Mouse (Mus musculus) intestine, embryonic 14.5 days (tissue): Measurements from ENCODE around the gene Ostm1. TPM values are rescaled to one million over a fixed set of nuclear protein-coding genes. Genes with fewer than 3 reads are reported as not detected.

Source experiments
- ATAC-seq: fragments of 200-750 bp; cut with Nextera tagmentation; replicated peaks from 2 replicates; pipeline ENCODE4 v1.8.0; 2017; ENCODE audit warnings: low read depth, moderate number of reproducible peaks, moderate TSS enrichment, moderate library complexity; ENCODE audit not compliant: low FRiP score, low TSS enrichment
- DNase-seq: peaks from one replicate; pipeline ENCODE4 v3.0.0-alpha.2; 2018; ENCODE audit warnings: low spot score
- H3K27ac ChIP-seq: fragments of 300-500 bp; sonication (generic); 2 replicates; pipeline ENCODE4 v1.5.1; 2014; ENCODE audit warnings: low read depth, mild to moderate bottlenecking, control low read depth
- H3K27me3 ChIP-seq: fragments of 300-500 bp; sonication (generic); replicated peaks from 2 replicates; pipeline ENCODE4 v1.6.1; 2014; ENCODE audit warnings: low read length, control low read depth; ENCODE audit not compliant: control insufficient read depth, insufficient read depth
- H3K36me3 ChIP-seq: fragments of 300-500 bp; sonication (generic); 2 replicates; pipeline ENCODE4 v1.6.1; 2014; ENCODE audit warnings: low read length, control low read depth; ENCODE audit not compliant: control insufficient read depth, insufficient read depth
- H3K4me1 ChIP-seq: fragments of 300-500 bp; sonication (generic); replicated peaks from 2 replicates; pipeline ENCODE4 v1.6.1; 2014; ENCODE audit warnings: low read length, control low read depth, mixed read lengths; ENCODE audit not compliant: control insufficient read depth, insufficient read depth
- H3K4me2 ChIP-seq: fragments of 300-500 bp; sonication (generic); 2 replicates; pipeline ENCODE4 v1.6.1; 2014; ENCODE audit warnings: low read length
- H3K4me3 ChIP-seq: fragments of 300-500 bp; sonication (generic); 2 replicates; pipeline ENCODE4 v1.5.1; 2014; ENCODE audit warnings: low read depth, low read length, control low read depth, mixed read lengths
- H3K9ac ChIP-seq: fragments of 300-500 bp; sonication (generic); 2 replicates; pipeline ENCODE4 v1.6.1; 2014; ENCODE audit warnings: mild to moderate bottlenecking, low read length
- H3K9me3 ChIP-seq: fragments of 300-500 bp; sonication (generic); 2 replicates; pipeline ENCODE4 v1.6.1; 2016; ENCODE audit warnings: low read length, control low read depth; ENCODE audit not compliant: control insufficient read depth
- WGBS: fragments of 180-500 bp; shearing (Covaris S2); extraction: QIAGEN DNeasy Blood & Tissue Kit; methylation state at CpG from one replicate; pipeline ENCODE4 v1.1.7; 2014; 5-methylcytosine and 5-hydroxymethylcytosine counted together
- polyA plus RNA-seq: library from polyadenylated mRNA; unstranded; fragments of >200 nt; fragmentation: Nextera tagmentation; extraction: Ambion mirVana; gene quantifications from 2 replicates; pipeline ENCODE4 v1.2.1, GENCODE M21; 2014

Gene Ostm1
- polyA plus RNA-seq, 1 experiment from 2014 or later, result 13.0 TPM

GRCm38 (mm10) chr10:42723275-42724232 lies 139.9 kb downstream of the Ostm1 start:
- ATAC-seq (peak; percentile 85), DNase-seq (peak; percentile 62)
- Histone ChIP-seq H3K4me3 (no peak overlapping the region), H3K4me2 (peak overlapping the region; percentile 2; the same call in 1 of the 2 replicates), H3K27ac (peak overlapping the region; percentile 79), H3K9me3 (no peaks in the 10 kb centered on the region), H3K9ac (no peak overlapping the region), H3K4me1 (no peaks in the 10 kb centered on the region), H3K36me3 (no peaks in the 10 kb centered on the region), H3K27me3 (no peaks in the 10 kb centered on the region)
- 58% methylated on average over 13 of the region's 13 CpGs for whole genome bisulfite sequencing

GRCm38 (mm10) chr10:42729607-42730006 lies 146.0 kb downstream of the Ostm1 start:
- Histone ChIP-seq H3K4me3 (no peak overlapping the region), H3K4me2 (no peak overlapping the region), H3K4me1 (no peaks in the 10 kb centered on the region), H3K36me3 (no peaks in the 10 kb centered on the region), H3K27me3 (no peaks in the 10 kb centered on the region), H3K27ac (no peak overlapping the region), H3K9me3 (no peaks in the 10 kb centered on the region), H3K9ac (no peak overlapping the region)
- WGBS, result 65% methylated on average over 2 of the region's 2 CpGs
- no peak for ATAC-seq
- DNase-seq, result no peak

DNA sequence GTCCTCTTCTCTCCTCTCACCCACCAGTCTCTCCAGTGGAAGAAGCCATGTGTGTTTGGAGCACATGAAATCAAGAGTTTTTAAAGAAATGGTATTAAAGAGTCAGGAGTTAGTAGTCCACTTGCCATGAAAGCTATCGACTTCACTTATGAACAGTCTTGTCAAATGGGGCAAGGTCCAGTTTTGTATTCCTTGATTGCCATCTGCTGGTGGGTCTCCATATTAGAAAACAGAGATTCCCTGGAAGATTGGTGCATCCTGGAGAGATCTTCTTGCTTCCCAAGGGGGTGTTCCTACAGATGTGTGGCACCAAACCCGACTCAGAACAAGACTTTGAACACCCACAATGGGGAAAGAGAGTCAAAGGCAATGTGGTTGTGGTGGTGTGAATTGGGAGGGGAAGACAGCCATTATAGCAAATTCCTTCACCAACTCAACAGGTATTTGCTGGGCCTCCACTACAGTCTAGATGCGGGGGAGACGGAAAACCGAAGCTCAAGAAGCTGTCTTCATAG lies 151.0 kb downstream of the Ostm1 start:
- no peaks in the 10 kb centered on the region for H3K9me3 ChIP-seq
- 0 out of 2 replicates have a peak, but pooled peaks have one; percentile 3 for ATAC-seq
- no peak overlapping the region for H3K27ac ChIP-seq
- no peaks in the 10 kb centered on the region for H3K27me3 ChIP-seq
- H3K9ac ChIP-seq, result no peak overlapping the region
- WGBS, result 59% methylated on average over 5 of the region's 5 CpGs
- H3K36me3 ChIP-seq, result no peaks in the 10 kb centered on the region
- H3K4me2 ChIP-seq, result no peak overlapping the region
- H3K4me3 ChIP-seq, result no peak overlapping the region
- peak; percentile 62 for DNase-seq
- H3K4me1 ChIP-seq, result no peaks in the 10 kb centered on the region

DNA sequence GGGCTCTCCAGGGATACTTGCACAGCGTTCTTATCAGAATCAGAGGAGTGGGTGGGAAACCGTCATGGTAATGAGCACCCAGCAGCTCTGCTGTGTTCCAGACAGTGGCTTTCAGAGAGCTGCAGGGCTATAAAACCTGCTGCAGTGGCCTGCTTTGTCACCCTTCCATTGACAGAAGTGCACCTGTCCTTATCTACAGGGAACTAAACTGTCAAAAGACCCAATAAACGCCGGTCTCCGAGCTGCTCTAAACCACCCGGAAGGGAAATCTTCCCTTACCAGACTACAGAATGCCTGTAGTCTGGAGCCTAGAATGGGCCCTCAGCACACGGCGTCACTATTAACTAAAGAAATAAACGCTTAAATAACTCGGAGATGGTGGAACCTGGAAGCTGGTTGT lies 168.2 kb downstream of the Ostm1 start:
- Histone ChIP-seq H3K4me1 (no peaks in the 10 kb centered on the region), H3K4me2 (no peak overlapping the region), H3K4me3 (no peak overlapping the region), H3K36me3 (no peaks in the 10 kb centered on the region), H3K9ac (no peak overlapping the region), H3K27ac (no peak overlapping the region), H3K9me3 (no peaks in the 10 kb centered on the region), H3K27me3 (no peaks in the 10 kb centered on the region)
- ATAC-seq (peak; percentile 75), DNase-seq (peak; percentile 57)
- WGBS, result 41% methylated on average over 10 of the region's 10 CpGs

Other genes starting within 250 kb of the Ostm1 start
- 8.0 and 8.3 TPM in 2 replicates for gene Afg1l, start 105.3 kb upstream of the Ostm1 start, polyA plus RNA-seq
- 303 and 334 TPM in 2 replicates for gene Snx3, start 81.8 kb upstream of the Ostm1 start, polyA plus RNA-seq
- not detected in 2 replicates for gene Nr2e1, start 190 bp upstream of the Ostm1 start, polyA plus RNA-seq
- gene Sec63, start 177.7 kb downstream of the Ostm1 start, polyA plus RNA-seq, result 24.1 and 29.4 TPM in 2 replicates